Mouse (Mus musculus): ENCODE measurements around the gene Nkd2. TPM values are rescaled to one million over a fixed set of nuclear protein-coding genes. Genes with fewer than 3 reads are reported as not detected.

The Nkd2 gene
- not detected for total RNA-seq (2023)

GRCm38 (mm10) chr13:73847465-73847836, at the start of gene Nkd2:
Gene Nkd2, minus strand, starts transcription at chr13:73847631.

Other genes with a start within 250 kb of the Nkd2 start
- 100 to 1,000 TPM; 126 to 129 TPM for gene Clptm1l, start 243.6 kb downstream of the Nkd2 start, total RNA-seq (2023)
- gene Tert, start 220.7 kb downstream of the Nkd2 start, total RNA-seq (2023), result 1 to 10 TPM; 6.5 to 7.0 TPM
- 1 to 10 TPM; 1.4 to 2.9 TPM for gene Slc6a18, start 169.6 kb downstream of the Nkd2 start, total RNA-seq (2023)
- 10 to 100 TPM; 66.0 to 76.3 TPM for gene Slc6a19, start 142.8 kb downstream of the Nkd2 start, total RNA-seq (2023)
- gene Slc12a7, start 114.5 kb downstream of the Nkd2 start, total RNA-seq (2023), result 100 to 1,000 TPM; 405 TPM
- gene Trip13, start 90.2 kb upstream of the Nkd2 start, total RNA-seq (2023), result 1 to 10 TPM; 1.0 to 1.1 TPM
- gene Brd9, start 90.2 kb upstream of the Nkd2 start, total RNA-seq (2023), result 10 to 100 TPM; 91.2 to 98.5 TPM
- under 1 TPM in 1 of 2 experiments, not detected in 1; 0.44 TPM for gene Zdhhc11, start 116.2 kb upstream of the Nkd2 start, total RNA-seq (2023)
- gene Tppp, start 161.8 kb upstream of the Nkd2 start, total RNA-seq (2023), result 1 to 10 TPM in 1 of 2 experiments, under 1 TPM in 1; 0.71 to 2.1 TPM
- 1 to 10 TPM; 7.0 to 7.5 TPM for gene Cep72, start 214.7 kb upstream of the Nkd2 start, total RNA-seq (2023)